ENCODE assay signal across 22 mouse cellular contexts in the genomic region with DNA sequence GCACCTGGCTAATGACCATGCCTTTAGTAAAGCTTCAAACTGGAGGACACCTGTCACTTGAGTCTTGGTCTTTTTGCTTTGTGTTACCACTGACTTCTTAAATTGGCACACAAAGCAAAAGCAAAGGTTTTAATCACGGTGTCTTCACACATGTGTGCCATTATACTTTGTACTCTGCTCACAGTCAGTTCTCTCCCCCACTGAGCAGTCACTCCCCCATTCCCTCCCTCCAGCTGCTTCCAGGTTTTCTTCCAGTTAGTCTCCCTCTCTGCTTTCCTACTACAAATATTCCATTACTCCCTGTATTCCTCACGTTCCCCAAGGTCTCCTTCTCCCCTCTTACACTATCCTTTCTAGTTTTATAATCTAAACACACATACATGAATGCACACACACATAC.
DNase-seq lines count a peak whose midpoint lies in the region; ATAC-seq and TF ChIP-seq lines count a peak whose summit lies in the region.
"Had no signal": no experiment of that assay in that cellular context is flagged by ENCODE, and none has a peak within 500 bp of the region (broad histone marks: within the 10 kb centered on the region; RNA-seq: fewer than 3 reads in every experiment).

No protein-coding gene starts in this region.

- no peaks in the 10 kb centered on the region for H3K36me3 ChIP-seq in embryonic facial prominence, embryonic 11.5 days (replicated peaks; ENCODE audit: control insufficient read depth, insufficient read depth, low read depth, low read length)
- no peaks in the 10 kb centered on the region for H3K36me3 ChIP-seq in embryonic facial prominence, embryonic 10.5 days (replicated peaks)
- H3K36me3 ChIP-seq in hindbrain, embryonic 11.5 days (ENCODE audit: control insufficient read depth, insufficient read depth, low read length) = no peaks in the 10 kb centered on the region
- H3K36me3 ChIP-seq in hindbrain, postnatal 0 days (ENCODE audit: insufficient read depth, low read length) = no peaks in the 10 kb centered on the region
- H3K36me3 ChIP-seq in midbrain, embryonic 11.5 days (ENCODE audit: control insufficient read depth, insufficient read depth, low read length) = no peaks in the 10 kb centered on the region
- no peaks in the 10 kb centered on the region for H3K36me3 ChIP-seq in midbrain, embryonic 14.5 days (ENCODE audit: control insufficient read depth, insufficient read depth, low read length)
- H3K36me3 ChIP-seq: midbrain, embryonic 15.5 days had no signal

- no peak overlapping the region for H3K4me3 ChIP-seq in embryonic facial prominence, embryonic 11.5 days (ENCODE audit: low read depth, low read length)
- no peak overlapping the region for H3K4me3 ChIP-seq in embryonic facial prominence, embryonic 10.5 days
- no peak overlapping the region for H3K4me3 ChIP-seq in hindbrain, embryonic 11.5 days (ENCODE audit: low read depth, low read length)
- H3K4me3 ChIP-seq in hindbrain, postnatal 0 days (ENCODE audit: low read length) = no peak overlapping the region
- no peak overlapping the region for H3K4me3 ChIP-seq in midbrain, embryonic 11.5 days (ENCODE audit: low read depth, low read length)
- no peak overlapping the region for H3K4me3 ChIP-seq in midbrain, embryonic 14.5 days (replicated peaks; ENCODE audit: low read depth, low read length)
- H3K4me3 ChIP-seq: gastrocnemius, adult 2 months; midbrain, embryonic 15.5 days had no signal

- H3K9ac ChIP-seq in embryonic facial prominence, embryonic 11.5 days (replicated peaks; ENCODE audit: low read length) = no peak overlapping the region
- H3K9ac ChIP-seq in hindbrain, embryonic 11.5 days (ENCODE audit: low read depth, low read length) = no peak overlapping the region
- no peak overlapping the region for H3K9ac ChIP-seq in hindbrain, postnatal 0 days (replicated peaks; ENCODE audit: low read length)
- H3K9ac ChIP-seq in midbrain, embryonic 11.5 days (ENCODE audit: low read length) = no peak overlapping the region
- no peak overlapping the region for H3K9ac ChIP-seq in midbrain, embryonic 14.5 days (replicated peaks; ENCODE audit: low read length)
- H3K9ac ChIP-seq: hindbrain, embryonic 14.5 days; midbrain, embryonic 15.5 days had no signal

- TF ChIP-seq CTCF in hindbrain, postnatal 0 days (IDR thresholded peaks at IDR 0.05; ENCODE audit: low read depth) = no peak

- peak; percentile 38 for DNase-seq in embryonic facial prominence, embryonic 11.5 days (ENCODE audit: low spot score)
- no peak for DNase-seq in embryonic facial prominence, embryonic 10.5 days (ENCODE audit: low spot score)
- DNase-seq in hindbrain, embryonic 11.5 days (ENCODE audit: low spot score) = no peak
- no peak for DNase-seq in hindbrain, postnatal 0 days (ENCODE audit: low spot score)
- peak; percentile 76 for DNase-seq in midbrain, embryonic 11.5 days (ENCODE audit: low spot score, missing footprints)
- DNase-seq in midbrain, embryonic 14.5 days = no peak
- no peak for DNase-seq in ovary, adult 18-20 months (ENCODE audit: low spot score)
- DNase-seq in ovary, postnatal 14 days (ENCODE audit: low spot score) = no peak
- DNase-seq: adrenal gland, adult 8-10 months; cerebellum, adult 11 months; cerebellum, postnatal 10 days; gastrocnemius, adult 2 months; heart, postnatal 10 days; liver; thymus, postnatal 14 days had no signal

- H3K9me3 ChIP-seq in embryonic facial prominence, embryonic 11.5 days (replicated peaks; ENCODE audit: control insufficient read depth, low read length) = no peaks in the 10 kb centered on the region
- H3K9me3 ChIP-seq in embryonic facial prominence, embryonic 10.5 days = no peaks in the 10 kb centered on the region
- no peaks in the 10 kb centered on the region for H3K9me3 ChIP-seq in hindbrain, embryonic 11.5 days (ENCODE audit: control insufficient read depth, low read length)
- H3K9me3 ChIP-seq in hindbrain, postnatal 0 days (ENCODE audit: low read length) = no peaks in the 10 kb centered on the region
- H3K9me3 ChIP-seq in midbrain, embryonic 11.5 days (ENCODE audit: control insufficient read depth, low read length) = no peaks in the 10 kb centered on the region
- H3K9me3 ChIP-seq in midbrain, embryonic 14.5 days (ENCODE audit: control insufficient read depth, low read length) = no peaks in the 10 kb centered on the region
- H3K9me3 ChIP-seq: midbrain, embryonic 15.5 days had no signal

- WGBS in embryonic facial prominence, embryonic 11.5 days = 41% methylated on average over 2 of the region's 2 CpGs
- 52% methylated on average over 2 of the region's 2 CpGs for WGBS in embryonic facial prominence, embryonic 10.5 days
- 46% methylated on average over 2 of the region's 2 CpGs for WGBS in hindbrain, embryonic 11.5 days
- 25% methylated on average over 2 of the region's 2 CpGs for WGBS in hindbrain, postnatal 0 days
- 51% methylated on average over 2 of the region's 2 CpGs for WGBS in midbrain, embryonic 11.5 days
- 38% methylated on average over 2 of the region's 2 CpGs for WGBS in midbrain, embryonic 14.5 days

- H3K4me1 ChIP-seq in embryonic facial prominence, embryonic 11.5 days (ENCODE audit: control insufficient read depth, insufficient read depth, low read length) = no peaks in the 10 kb centered on the region
- H3K4me1 ChIP-seq in embryonic facial prominence, embryonic 10.5 days = peaks cover 33% of the 10 kb centered on the region
- 0 out of 2 replicates have a peak, but pooled peaks cover 2% of the 10 kb centered on the region for H3K4me1 ChIP-seq in hindbrain, embryonic 11.5 days (replicated peaks; ENCODE audit: control insufficient read depth, insufficient read depth, low read length)
- no peaks in the 10 kb centered on the region for H3K4me1 ChIP-seq in hindbrain, postnatal 0 days (ENCODE audit: insufficient read depth, low read length)
- peaks cover 6% of the 10 kb centered on the region; the same call in 1 of the 2 replicates for H3K4me1 ChIP-seq in midbrain, embryonic 11.5 days (ENCODE audit: control insufficient read depth, insufficient read depth, low read length)
- H3K4me1 ChIP-seq in midbrain, embryonic 14.5 days (ENCODE audit: control insufficient read depth, insufficient read depth, low read length) = peaks cover 21% of the 10 kb centered on the region

- no peak overlapping the region for H3K4me2 ChIP-seq in embryonic facial prominence, embryonic 11.5 days (ENCODE audit: low read depth, low read length)
- H3K4me2 ChIP-seq in hindbrain, embryonic 11.5 days (replicated peaks; ENCODE audit: low read depth, low read length) = no peak overlapping the region
- no peak overlapping the region for H3K4me2 ChIP-seq in hindbrain, postnatal 0 days (ENCODE audit: low read depth, low read length)
- no peak overlapping the region for H3K4me2 ChIP-seq in midbrain, embryonic 11.5 days
- H3K4me2 ChIP-seq in midbrain, embryonic 14.5 days (ENCODE audit: low read length) = no peak overlapping the region
- H3K4me2 ChIP-seq: heart, embryonic 11.5 days; hindbrain, embryonic 14.5 days; midbrain, embryonic 15.5 days had no signal

- no peak for ATAC-seq in embryonic facial prominence, embryonic 11.5 days (replicated peaks; ENCODE audit: insufficient number of reproducible peaks, low FRiP score, low TSS enrichment, low read depth)
- no peak for ATAC-seq in hindbrain, embryonic 11.5 days (ENCODE audit: low FRiP score)
- ATAC-seq in hindbrain, postnatal 0 days = no peak
- no peak for ATAC-seq in midbrain, embryonic 11.5 days (ENCODE audit: low FRiP score)
- ATAC-seq in midbrain, embryonic 14.5 days (ENCODE audit: low FRiP score, low TSS enrichment) = no peak
- ATAC-seq: forebrain, embryonic 16.5 days; intestine, embryonic 16.5 days; lung, postnatal 0 days; Patski had no signal

- H3K27ac ChIP-seq in embryonic facial prominence, embryonic 11.5 days (replicated peaks; ENCODE audit: low read depth, low read length) = no peak overlapping the region
- no peak overlapping the region for H3K27ac ChIP-seq in embryonic facial prominence, embryonic 10.5 days (replicated peaks)
- H3K27ac ChIP-seq in hindbrain, embryonic 11.5 days (ENCODE audit: low read depth, low read length) = 0 out of 2 replicates have a peak overlapping the region, but pooled peaks have one; percentile 13
- H3K27ac ChIP-seq in hindbrain, postnatal 0 days = no peak overlapping the region
- H3K27ac ChIP-seq in midbrain, embryonic 11.5 days (ENCODE audit: low read depth, low read length) = no peak overlapping the region
- H3K27ac ChIP-seq in midbrain, embryonic 14.5 days (replicated peaks; ENCODE audit: low read depth, low read length) = no peak overlapping the region
- H3K27ac ChIP-seq: gastrocnemius, adult 2 months; hindbrain, embryonic 14.5 days; midbrain, embryonic 15.5 days had no signal

- no peaks in the 10 kb centered on the region for H3K27me3 ChIP-seq in embryonic facial prominence, embryonic 11.5 days (ENCODE audit: control insufficient read depth, insufficient read depth, low read length)
- H3K27me3 ChIP-seq in embryonic facial prominence, embryonic 10.5 days (replicated peaks; ENCODE audit: low read depth, poor library complexity, severe bottlenecking) = no peaks in the 10 kb centered on the region
- H3K27me3 ChIP-seq in hindbrain, embryonic 11.5 days (ENCODE audit: control insufficient read depth, insufficient read depth, low read length) = no peaks in the 10 kb centered on the region
- no peaks in the 10 kb centered on the region for H3K27me3 ChIP-seq in hindbrain, postnatal 0 days (ENCODE audit: insufficient read depth, low read length)
- no peaks in the 10 kb centered on the region for H3K27me3 ChIP-seq in midbrain, embryonic 11.5 days (ENCODE audit: control insufficient read depth, insufficient read depth, low read length)
- H3K27me3 ChIP-seq in midbrain, embryonic 14.5 days (ENCODE audit: control insufficient read depth, insufficient read depth, low read length) = no peaks in the 10 kb centered on the region
- H3K27me3 ChIP-seq: midbrain, embryonic 15.5 days; Patski had no signal

Comparison
In these comparisons a context has a peak if more than half of its experiments do, and no peak if none do; other contexts are left out.
1. DNase-seq: peak in embryonic facial prominence, embryonic 11.5 days (single experiment) and midbrain, embryonic 11.5 days (single experiment); none in embryonic facial prominence, embryonic 10.5 days (single experiment), hindbrain, embryonic 11.5 days (single experiment), hindbrain, postnatal 0 days (single experiment), midbrain, embryonic 14.5 days (single experiment), ovary, adult 18-20 months (single experiment) and ovary, postnatal 14 days (single experiment).